Mouse (Mus musculus) hindbrain, embryonic 15.5 days (tissue): ENCODE data around the gene Mier1. TPM values are rescaled to one million over a fixed set of nuclear protein-coding genes. Genes with fewer than 3 reads are reported as not detected.

Experiments used
- ATAC-seq: fragments of 200-750 bp; cut with Nextera tagmentation; 2 replicates; pipeline ENCODE4 v1.8.0; 2017; ENCODE audit warnings: low read depth, moderate number of reproducible peaks, moderate TSS enrichment; ENCODE audit not compliant: low FRiP score
- H3K27ac ChIP-seq: fragments of 300-500 bp; sonication (generic); replicated peaks from 2 replicates; pipeline ENCODE4 v1.5.1; 2015; ENCODE audit warnings: mild to moderate bottlenecking, inconsistent platforms
- H3K27me3 ChIP-seq: fragments of 300-500 bp; sonication (generic); 2 replicates; pipeline ENCODE4 v1.6.1; 2015; ENCODE audit warnings: control low read depth, inconsistent platforms
- H3K36me3 ChIP-seq: fragments of 300-500 bp; sonication (generic); 2 replicates; pipeline ENCODE4 v1.6.1; 2015; ENCODE audit warnings: control low read depth, inconsistent platforms
- H3K4me1 ChIP-seq: fragments of 300-500 bp; sonication (generic); replicated peaks from 2 replicates; pipeline ENCODE4 v1.6.1; 2015; ENCODE audit warnings: control low read depth, inconsistent platforms
- H3K4me2 ChIP-seq: fragments of 300-500 bp; sonication (generic); 2 replicates; pipeline ENCODE4 v1.6.1; 2015; ENCODE audit warnings: moderate library complexity, mild to moderate bottlenecking, inconsistent platforms
- H3K4me3 ChIP-seq: fragments of 300-500 bp; sonication (generic); 2 replicates; pipeline ENCODE4 v1.5.1; 2015; ENCODE audit warnings: mild to moderate bottlenecking, inconsistent platforms
- H3K9ac ChIP-seq: fragments of 300-500 bp; sonication (generic); 2 replicates; pipeline ENCODE4 v1.6.1; 2015; ENCODE audit warnings: inconsistent platforms
- H3K9me3 ChIP-seq: fragments of 300-500 bp; sonication (generic); 2 replicates; pipeline ENCODE4 v1.6.1; 2016; ENCODE audit warnings: control low read depth, inconsistent platforms
- WGBS: fragments of 180-500 bp; shearing (Covaris S2); methylation state at CpG from one replicate; pipeline ENCODE4 v1.1.7; 2015; 5-methylcytosine and 5-hydroxymethylcytosine counted together
- polyA plus RNA-seq: library from polyadenylated mRNA; unstranded; fragments of >200 nt; fragmentation: Nextera tagmentation; extraction: Ambion mirVana; gene quantifications from 2 replicates; pipeline ENCODE4 v1.2.1, GENCODE M21; 2015

Mier1 gene
- 26.0 and 30.1 TPM in 2 replicates for polyA plus RNA-seq

DNA sequence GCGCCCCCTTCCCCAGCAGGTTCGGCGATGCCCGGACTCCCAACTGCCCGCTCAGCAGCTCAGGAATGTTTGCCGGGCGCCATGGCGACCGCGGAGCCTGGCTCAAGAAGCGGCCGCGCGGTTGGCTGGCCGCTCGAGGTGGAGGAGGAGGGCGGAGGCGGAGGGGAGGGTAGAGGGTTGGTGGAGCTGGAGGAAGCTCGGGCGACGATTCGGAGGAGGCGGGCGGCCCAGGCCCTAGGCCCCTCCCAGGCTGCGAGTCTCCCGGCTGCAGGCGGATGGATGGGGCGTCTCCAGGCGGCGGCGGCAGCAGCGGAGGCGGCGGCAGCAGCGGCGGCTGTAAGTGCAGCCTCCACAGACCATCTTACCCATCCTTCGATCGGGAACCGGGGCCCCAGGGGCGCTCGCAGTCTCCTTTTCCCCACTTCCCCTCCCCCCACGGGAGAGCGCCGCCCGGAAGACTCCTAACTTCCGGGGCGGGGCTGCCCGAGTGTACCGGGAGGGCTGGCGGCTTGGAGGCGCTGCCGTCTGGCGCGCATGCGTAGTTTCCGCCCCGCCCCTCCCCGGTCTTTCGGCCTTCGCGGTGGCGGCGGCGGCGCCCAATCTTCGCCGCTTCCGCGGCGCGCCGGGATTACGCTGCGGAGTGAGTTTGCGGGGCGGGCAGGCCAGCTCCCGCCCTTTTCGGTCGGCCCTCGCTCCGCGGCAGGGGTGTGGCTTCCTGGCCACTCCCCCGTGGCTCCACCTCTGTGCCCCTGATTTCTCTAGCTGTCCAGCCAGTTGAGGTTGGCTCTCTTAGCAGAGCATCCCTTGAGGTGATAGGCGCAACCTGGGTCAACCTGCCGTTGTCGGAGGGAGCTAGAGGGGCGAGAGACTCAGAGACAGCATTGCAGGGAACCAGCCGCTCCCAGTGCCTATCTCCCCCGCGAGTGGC is at the start of gene Mier1, which contains the start of gene Wdr78:
Gene Mier1 (plus strand): TSS at position 207 of the 928 bp plus-strand sequence.
Gene Wdr78 (minus strand): TSS at position 372 of the 928 bp plus-strand sequence.
- peak; percentile 99 for ATAC-seq
- H3K4me1 ChIP-seq = peaks cover 40% of the 10 kb centered on the region

DNA sequence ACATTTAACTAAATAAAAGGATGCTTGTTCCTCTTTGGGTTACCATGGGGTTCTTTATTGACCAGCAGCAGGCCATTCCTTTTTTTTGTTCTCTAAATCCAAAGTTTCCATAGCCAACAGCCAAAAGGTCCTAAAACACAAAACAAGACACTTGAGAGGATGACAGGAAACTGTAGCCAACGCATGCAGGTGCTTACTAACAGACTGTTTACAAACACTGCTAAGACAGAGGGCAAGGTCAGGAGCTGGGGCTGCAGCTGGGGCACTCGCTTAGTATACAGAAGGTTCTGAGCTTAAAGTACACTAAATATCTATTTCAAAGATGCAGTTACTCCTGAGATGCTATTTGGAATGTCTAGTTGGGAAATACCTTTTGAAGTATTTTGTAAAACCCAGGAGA is 49.8 kb upstream of the Mier1 start:
- Histone ChIP-seq H3K4me3 (no peak overlapping the region), H3K9ac (no peak overlapping the region), H3K9me3 (no peaks in the 10 kb centered on the region), H3K27me3 (no peaks in the 10 kb centered on the region), H3K27ac (no peak overlapping the region), H3K36me3 (no peaks in the 10 kb centered on the region), H3K4me1 (no peaks in the 10 kb centered on the region), H3K4me2 (no peak overlapping the region)
- no peak for ATAC-seq
- 81% methylated on average over 2 of the region's 2 CpGs for WGBS

More for the DNA sequence above, at the start of gene Mier1, which contains the start of gene Wdr78:
- H3K4me2 ChIP-seq = peak within 1 kb of the TSS; percentile 72
- H3K9me3 ChIP-seq = no peaks in the 10 kb centered on the region
- peak within 1 kb of the TSS; percentile 97 for H3K27ac ChIP-seq
- H3K9ac ChIP-seq = peak within 1 kb of the TSS; percentile 60
- peaks cover 5% of the 10 kb centered on the region; the same call in 1 of the 2 replicates for H3K36me3 ChIP-seq
- H3K4me3 ChIP-seq = peak within 1 kb of the TSS; percentile 73
- WGBS = under 1% methylated on average over 84 of the region's 90 CpGs
- H3K27me3 ChIP-seq = no peaks in the 10 kb centered on the region

DNA sequence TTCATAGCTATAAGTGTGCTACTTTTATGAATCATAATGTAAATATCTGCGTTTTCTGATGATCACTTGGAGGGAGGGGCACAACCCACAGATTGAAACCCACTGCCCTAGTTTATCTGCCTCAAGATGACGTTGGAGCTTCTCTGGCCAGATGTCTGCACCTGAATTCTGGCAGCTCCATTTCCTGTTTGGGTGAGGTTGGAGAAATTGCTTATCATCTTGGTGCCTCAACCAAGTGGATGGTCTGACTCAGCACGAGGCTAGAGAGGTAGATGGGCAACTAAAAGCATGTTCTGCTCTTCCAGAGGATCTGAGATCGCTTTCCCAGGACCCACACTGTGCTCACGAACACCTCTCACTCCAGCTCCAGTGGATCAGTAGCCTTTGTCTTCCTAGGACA is 49.2 kb upstream of the Mier1 start:
- Histone ChIP-seq H3K9me3 (no peaks in the 10 kb centered on the region), H3K27me3 (no peaks in the 10 kb centered on the region), H3K4me3 (no peak overlapping the region), H3K27ac (no peak overlapping the region), H3K9ac (no peak overlapping the region), H3K4me2 (no peak overlapping the region), H3K4me1 (no peaks in the 10 kb centered on the region), H3K36me3 (no peaks in the 10 kb centered on the region)
- WGBS = 84% methylated on average over 5 of the region's 5 CpGs
- no peak for ATAC-seq

DNA sequence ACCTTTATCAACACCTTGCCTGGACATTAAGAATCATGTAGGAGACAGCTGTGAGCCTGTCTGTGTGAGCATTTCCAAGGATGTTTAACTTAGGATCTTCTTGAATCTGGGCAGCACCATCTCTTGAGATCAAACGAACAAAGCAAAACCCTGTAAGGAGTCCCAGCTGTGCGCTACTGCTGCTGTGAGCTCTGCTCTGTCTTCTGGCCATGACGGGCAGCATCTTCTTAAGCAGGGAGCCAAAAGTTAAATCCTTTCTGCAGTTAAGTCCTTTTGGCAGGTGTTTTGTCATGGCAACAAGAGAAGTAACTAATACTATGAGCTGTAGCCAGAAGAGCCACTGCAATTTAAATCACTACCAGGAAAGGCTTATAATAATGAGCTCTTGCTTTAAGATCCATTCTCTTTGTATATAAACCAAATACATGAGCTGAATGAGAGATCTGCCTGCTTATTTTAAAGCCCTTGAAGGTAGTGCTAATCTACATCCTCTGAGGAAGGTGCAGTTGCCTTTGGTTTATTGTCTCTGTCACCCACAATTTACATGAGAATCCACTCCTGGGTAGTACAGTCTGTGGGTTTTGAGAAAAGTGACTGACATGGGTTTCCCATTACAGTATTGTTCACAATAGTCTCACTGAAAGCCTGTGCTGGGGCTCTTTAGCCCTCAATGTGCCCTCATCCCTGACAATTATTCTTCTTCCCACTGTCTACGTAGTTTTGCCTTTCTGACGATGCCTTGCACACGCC is 46.1 kb upstream of the Mier1 start:
- no peaks in the 10 kb centered on the region for H3K36me3 ChIP-seq
- H3K9ac ChIP-seq = no peak overlapping the region
- H3K9me3 ChIP-seq = no peaks in the 10 kb centered on the region
- H3K27me3 ChIP-seq = no peaks in the 10 kb centered on the region
- H3K4me3 ChIP-seq = no peak overlapping the region
- no peaks in the 10 kb centered on the region for H3K4me1 ChIP-seq
- 55% methylated on average over 6 of the region's 6 CpGs for WGBS
- no peak overlapping the region for H3K27ac ChIP-seq
- no peak overlapping the region for H3K4me2 ChIP-seq
- ATAC-seq = no peak

DNA sequence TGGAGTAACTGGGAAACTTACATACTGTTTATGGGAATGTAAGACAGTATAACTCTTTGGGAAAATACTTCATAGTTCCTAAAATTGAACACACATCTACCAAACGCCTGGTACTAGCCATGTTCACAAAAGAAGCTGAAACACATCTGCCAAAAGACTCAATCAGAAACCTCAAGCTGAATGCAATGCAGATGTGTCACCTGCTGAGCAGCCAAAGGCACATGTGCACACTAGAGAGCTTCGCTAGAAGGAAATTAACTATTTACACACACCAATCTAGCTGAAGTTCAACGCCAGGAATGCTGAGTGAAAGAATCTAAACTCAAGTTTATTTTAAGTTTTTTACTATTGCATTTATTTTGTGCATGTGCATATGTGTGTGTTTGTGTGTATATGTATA is 43.6 kb upstream of the Mier1 start:
- Histone ChIP-seq H3K36me3 (no peaks in the 10 kb centered on the region), H3K4me2 (no peak overlapping the region), H3K4me1 (no peaks in the 10 kb centered on the region), H3K27me3 (no peaks in the 10 kb centered on the region), H3K27ac (no peak overlapping the region), H3K4me3 (no peak overlapping the region), H3K9me3 (no peaks in the 10 kb centered on the region), H3K9ac (no peak overlapping the region)
- 72% methylated on average over 3 of the region's 3 CpGs for WGBS
- ATAC-seq = no peak

DNA sequence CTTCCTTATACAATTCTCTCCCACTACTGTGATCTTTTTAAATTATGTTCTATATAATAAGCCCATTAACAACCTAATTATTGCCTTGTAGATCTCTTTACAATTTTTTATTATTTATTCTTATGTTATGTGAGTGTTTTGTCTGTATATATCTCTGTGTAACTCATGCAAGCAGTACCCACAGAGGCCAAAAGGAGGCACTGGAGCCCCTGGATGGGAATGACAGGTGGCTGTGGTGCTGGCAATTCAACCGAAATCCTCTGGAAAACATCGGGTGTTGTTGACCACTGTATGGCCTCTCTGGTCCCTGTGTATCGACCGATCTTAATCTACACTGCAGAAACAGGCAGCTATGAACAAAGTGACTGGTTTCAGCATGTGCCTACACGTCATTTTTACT is 29.0 kb upstream of the Mier1 start:
- no peaks in the 10 kb centered on the region for H3K27me3 ChIP-seq
- H3K9ac ChIP-seq = no peak overlapping the region
- H3K4me1 ChIP-seq = no peaks in the 10 kb centered on the region
- H3K36me3 ChIP-seq = peaks cover 4% of the 10 kb centered on the region; the same call in 1 of the 2 replicates
- H3K9me3 ChIP-seq = no peaks in the 10 kb centered on the region
- H3K4me2 ChIP-seq = no peak overlapping the region
- WGBS = 93% methylated on average over 5 of the region's 5 CpGs
- ATAC-seq = no peak
- no peak overlapping the region for H3K4me3 ChIP-seq
- no peak overlapping the region for H3K27ac ChIP-seq

DNA sequence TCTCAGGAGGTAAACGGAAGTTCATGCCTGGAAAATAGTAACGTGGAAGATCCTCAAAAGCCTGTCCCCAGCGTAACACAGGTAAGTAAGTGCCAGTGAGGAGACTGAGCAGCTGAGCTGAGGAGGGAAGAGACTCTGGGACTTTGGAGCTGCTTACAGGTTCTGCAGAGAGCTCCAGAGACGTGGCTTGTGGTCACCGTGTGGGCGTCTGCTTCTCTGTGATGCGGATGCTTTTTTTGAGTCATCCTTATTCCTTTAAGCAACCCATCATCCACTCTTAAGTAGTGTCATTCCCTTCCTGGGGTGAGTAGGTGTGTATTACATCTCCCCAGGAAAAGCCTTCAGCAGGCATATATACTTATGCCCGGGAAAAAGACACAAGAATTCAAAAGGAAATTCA is 18.3 kb upstream of the Mier1 start:
- Histone ChIP-seq H3K36me3 (no peaks in the 10 kb centered on the region), H3K9ac (no peak overlapping the region), H3K9me3 (no peaks in the 10 kb centered on the region), H3K4me1 (no peaks in the 10 kb centered on the region), H3K27ac (no peak overlapping the region), H3K4me3 (no peak overlapping the region), H3K27me3 (no peaks in the 10 kb centered on the region), H3K4me2 (no peak overlapping the region)
- WGBS = 88% methylated on average over 8 of the region's 8 CpGs
- no peak for ATAC-seq

DNA sequence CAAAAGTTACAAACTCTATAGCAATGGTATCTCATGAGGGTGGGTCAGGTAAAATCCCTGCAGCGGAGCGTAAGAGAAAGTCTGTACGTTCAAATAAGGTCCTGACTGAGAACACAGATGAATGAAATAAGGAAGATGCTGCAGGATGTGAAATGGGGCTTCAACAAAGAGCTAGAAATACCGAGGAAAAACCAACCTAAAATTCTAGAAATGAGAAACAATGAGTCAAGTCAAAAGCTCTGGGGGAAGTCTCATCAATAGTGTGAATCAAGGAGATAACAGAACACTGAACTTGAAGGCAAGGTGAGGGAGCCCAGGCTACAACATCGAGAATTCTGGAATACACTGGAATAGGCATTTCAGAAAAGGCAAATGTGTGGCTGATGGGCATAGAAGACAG is 15.7 kb upstream of the Mier1 start:
- Histone ChIP-seq H3K36me3 (no peaks in the 10 kb centered on the region), H3K9ac (no peak overlapping the region), H3K27ac (no peak overlapping the region)

DNA sequence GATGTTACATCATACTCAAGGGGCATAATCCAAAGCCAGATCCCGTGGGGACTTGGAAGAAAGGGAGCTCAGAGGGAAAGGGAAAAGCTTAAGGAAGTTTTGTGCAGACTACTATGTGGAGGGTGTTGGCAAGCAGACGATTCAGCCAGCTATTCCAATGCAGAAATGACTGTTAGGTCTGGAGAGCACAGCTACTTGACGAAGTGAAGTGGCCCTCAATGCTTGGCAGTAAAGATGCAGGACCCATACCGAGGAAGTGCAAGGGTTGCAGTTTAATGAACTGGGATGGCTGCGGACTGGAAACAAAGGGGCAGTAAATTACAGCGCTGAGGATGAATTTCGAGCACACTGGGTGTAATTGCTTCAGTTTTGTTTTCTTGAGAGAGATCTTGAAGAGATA is 1.5 kb upstream of the Mier1 start:
- Histone ChIP-seq H3K4me1 (peaks cover 36% of the 10 kb centered on the region), H3K9ac (no peak overlapping the region), H3K9me3 (no peaks in the 10 kb centered on the region), H3K4me3 (peak overlapping the region; percentile 73), H3K36me3 (peaks cover 5% of the 10 kb centered on the region; the same call in 1 of the 2 replicates), H3K27ac (no peak overlapping the region), H3K4me2 (peak overlapping the region; percentile 68), H3K27me3 (no peaks in the 10 kb centered on the region)
- 49% methylated on average over 7 of the region's 7 CpGs for WGBS
- no peak for ATAC-seq

More for the DNA sequence above, 15.7 kb upstream of the Mier1 start:
- no peak overlapping the region for H3K4me2 ChIP-seq
- no peak for ATAC-seq
- no peaks in the 10 kb centered on the region for H3K27me3 ChIP-seq
- H3K4me1 ChIP-seq = no peaks in the 10 kb centered on the region
- H3K9me3 ChIP-seq = no peaks in the 10 kb centered on the region
- H3K4me3 ChIP-seq = no peak overlapping the region
- 89% methylated on average over 5 of the region's 5 CpGs for WGBS

DNA sequence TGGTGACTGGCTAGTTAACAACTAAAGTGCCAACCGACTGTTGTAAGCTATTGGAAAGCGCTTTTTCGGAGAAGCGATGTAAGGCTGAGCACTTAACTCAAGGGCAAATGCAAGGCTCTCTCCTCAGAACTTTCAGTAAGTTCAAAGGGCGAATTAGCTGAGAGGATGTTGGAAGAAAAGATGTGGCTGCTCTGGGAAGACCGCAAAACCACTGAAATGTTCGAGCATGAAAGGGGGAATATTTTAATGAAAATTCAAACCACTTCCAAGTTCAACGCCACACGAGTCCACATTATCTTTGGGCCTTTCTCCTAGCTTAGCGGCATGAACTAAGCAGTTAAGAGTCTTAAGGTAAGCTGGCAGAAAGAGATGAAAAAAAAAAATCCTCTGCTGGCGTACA is 788 bp upstream of the Mier1 start:
- H3K4me2 ChIP-seq = peak overlapping the region; percentile 68
- H3K4me1 ChIP-seq = peaks cover 36% of the 10 kb centered on the region
- WGBS = 13% methylated on average over 11 of the region's 11 CpGs
- peak overlapping the region; percentile 97 for H3K27ac ChIP-seq
- no peaks in the 10 kb centered on the region for H3K27me3 ChIP-seq
- peaks cover 5% of the 10 kb centered on the region; the same call in 1 of the 2 replicates for H3K36me3 ChIP-seq
- ATAC-seq = no peak
- no peaks in the 10 kb centered on the region for H3K9me3 ChIP-seq
- peak overlapping the region; percentile 60 for H3K9ac ChIP-seq
- H3K4me3 ChIP-seq = peak overlapping the region; percentile 73

DNA sequence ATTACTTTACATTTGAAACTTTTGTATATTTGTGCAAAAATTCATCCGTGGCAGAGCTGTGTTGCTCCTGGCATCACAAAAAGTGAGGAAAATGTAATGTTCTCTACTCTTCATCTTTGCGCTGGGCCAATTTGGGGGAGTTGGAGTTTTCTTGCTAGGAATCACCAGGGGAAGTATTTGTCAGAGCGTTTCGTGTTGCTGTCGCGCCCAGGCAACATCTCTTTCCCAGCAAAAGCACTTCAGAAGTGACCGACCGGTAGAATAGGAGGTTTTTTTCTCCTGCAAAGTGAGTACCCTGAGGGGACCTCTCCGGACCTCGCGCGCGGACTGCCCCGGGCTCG is 4.7 kb downstream of the Mier1 start:
- Histone ChIP-seq H3K4me2 (peak overlapping the region; percentile 92), H3K36me3 (peaks cover 5% of the 10 kb centered on the region; the same call in 1 of the 2 replicates)

More for the DNA sequence above, 4.7 kb downstream of the Mier1 start:
- peak overlapping the region; percentile 92 for H3K4me3 ChIP-seq
- WGBS = 1% methylated on average over 15 of the region's 15 CpGs
- no peaks in the 10 kb centered on the region for H3K9me3 ChIP-seq
- no peaks in the 10 kb centered on the region for H3K27me3 ChIP-seq
- peak overlapping the region; percentile 88 for H3K27ac ChIP-seq
- H3K9ac ChIP-seq = peak overlapping the region; percentile 75
- peak; percentile 7; the same call in 1 of the 2 replicates for ATAC-seq
- H3K4me1 ChIP-seq = peaks cover 41% of the 10 kb centered on the region
